Comparison of ENCODE assay signal across 8 mouse cellular contexts in genomic region chr12:71015363-71016210, GRCm38 (mm10). TPM values are rescaled to one million over a fixed set of nuclear protein-coding genes. Genes with fewer than 3 reads are reported as not detected.
DNase-seq lines count a peak whose midpoint lies in the region; ATAC-seq and TF ChIP-seq lines count a peak whose summit lies in the region.

TSS of gene Arid4a (plus strand) at chr12:71015990.

- no peaks in the 10 kb centered on the region for H3K9me3 ChIP-seq in embryonic facial prominence, embryonic 13.5 days
- H3K9me3 ChIP-seq in limb, embryonic 12.5 days = no peaks in the 10 kb centered on the region
- H3K9me3 ChIP-seq in midbrain, embryonic 15.5 days = no peaks in the 10 kb centered on the region

- peaks cover 27% of the 10 kb centered on the region for H3K36me3 ChIP-seq in embryonic facial prominence, embryonic 13.5 days
- H3K36me3 ChIP-seq in kidney, adult 2 months (ENCODE audit: control insufficient read depth, insufficient read depth, low read length) = peaks cover 3% of the 10 kb centered on the region; the same call in 1 of the 2 replicates
- peaks cover 28% of the 10 kb centered on the region for H3K36me3 ChIP-seq in limb, embryonic 12.5 days
- peaks cover 13% of the 10 kb centered on the region; the same call in 1 of the 2 replicates for H3K36me3 ChIP-seq in midbrain, embryonic 15.5 days (replicated peaks)
- peaks cover 12% of the 10 kb centered on the region for H3K36me3 ChIP-seq in spleen, adult 2 months (ENCODE audit: control insufficient read depth, insufficient read depth, low read length)

- H3K27me3 ChIP-seq in embryonic facial prominence, embryonic 13.5 days = no peaks in the 10 kb centered on the region
- no peaks in the 10 kb centered on the region for H3K27me3 ChIP-seq in kidney, adult 2 months (replicated peaks; ENCODE audit: control insufficient read depth, insufficient read depth, low read length)
- no peaks in the 10 kb centered on the region for H3K27me3 ChIP-seq in limb, embryonic 12.5 days
- H3K27me3 ChIP-seq in midbrain, embryonic 15.5 days (replicated peaks) = no peaks in the 10 kb centered on the region
- 0 out of 2 replicates have a peak, but pooled peaks cover 1% of the 10 kb centered on the region for H3K27me3 ChIP-seq in spleen, adult 2 months (ENCODE audit: control insufficient read depth, insufficient read depth, low read length)

- peak within 1 kb of the TSS; percentile 98 for H3K27ac ChIP-seq in embryonic facial prominence, embryonic 13.5 days
- H3K27ac ChIP-seq in kidney, adult 2 months (ENCODE audit: insufficient read depth, low read depth, low read length) = peak within 1 kb of the TSS; percentile 96
- H3K27ac ChIP-seq in limb, embryonic 12.5 days = peak within 1 kb of the TSS; percentile 98
- peak within 1 kb of the TSS; percentile 98 for H3K27ac ChIP-seq in midbrain, embryonic 15.5 days
- H3K27ac ChIP-seq in spleen, adult 2 months (ENCODE audit: insufficient read depth, low read length) = peak within 1 kb of the TSS; percentile 99

- TF ChIP-seq POLR2A in kidney, adult 2 months (IDR thresholded peaks at IDR 0.05; ENCODE audit: low read depth, low read length) = peak; percentile 90
- TF ChIP-seq POLR2A in spleen, adult 2 months (IDR thresholded peaks at IDR 0.05; ENCODE audit: low read depth, low read length) = peak; percentile 96

- H3K4me3 ChIP-seq in embryonic facial prominence, embryonic 13.5 days = peak within 1 kb of the TSS; percentile 98
- peak within 1 kb of the TSS; percentile 81 for H3K4me3 ChIP-seq in kidney, adult 2 months (ENCODE audit: insufficient read depth, low read depth, low read length)
- peak within 1 kb of the TSS; percentile 98 for H3K4me3 ChIP-seq in limb, embryonic 12.5 days (replicated peaks)
- peak within 1 kb of the TSS; percentile 62 for H3K4me3 ChIP-seq in midbrain, embryonic 15.5 days
- peak within 1 kb of the TSS; percentile 89 for H3K4me3 ChIP-seq in spleen, adult 2 months (ENCODE audit: extremely low read depth, insufficient read depth, insufficient read length)

- no peak for TF ChIP-seq CTCF in kidney, adult 2 months (conservative IDR thresholded peaks at IDR 0.05; ENCODE audit: insufficient read depth, insufficient read length, low read depth, low read length)
- no peak for TF ChIP-seq CTCF in spleen, adult 2 months (IDR thresholded peaks at IDR 0.05; ENCODE audit: extremely low read depth, insufficient read depth, insufficient read length, insufficient replicate concordance)

- peak within 1 kb of the TSS; percentile 71 for H3K4me2 ChIP-seq in embryonic facial prominence, embryonic 13.5 days
- peak within 1 kb of the TSS; percentile 74 for H3K4me2 ChIP-seq in limb, embryonic 12.5 days
- peak within 1 kb of the TSS; percentile 89 for H3K4me2 ChIP-seq in midbrain, embryonic 15.5 days

- peak within 1 kb of the TSS; percentile 93 for H3K9ac ChIP-seq in embryonic facial prominence, embryonic 13.5 days
- peak within 1 kb of the TSS; percentile 90 for H3K9ac ChIP-seq in limb, embryonic 12.5 days (replicated peaks)
- H3K9ac ChIP-seq in midbrain, embryonic 15.5 days = peak within 1 kb of the TSS; percentile 86

- H3K4me1 ChIP-seq in embryonic facial prominence, embryonic 13.5 days = peaks cover 26% of the 10 kb centered on the region
- peaks cover 6% of the 10 kb centered on the region; the same call in 1 of the 2 replicates for H3K4me1 ChIP-seq in kidney, adult 2 months (ENCODE audit: control insufficient read depth, insufficient read depth, low read length)
- H3K4me1 ChIP-seq in limb, embryonic 12.5 days (replicated peaks) = peaks cover 17% of the 10 kb centered on the region; the same call in 1 of the 2 replicates
- H3K4me1 ChIP-seq in midbrain, embryonic 15.5 days = peaks cover 31% of the 10 kb centered on the region
- peaks cover 8% of the 10 kb centered on the region for H3K4me1 ChIP-seq in spleen, adult 2 months (ENCODE audit: control insufficient read depth, insufficient read depth, insufficient read length)

- DNase-seq in 3134 (ENCODE audit: extremely low read depth, insufficient read length, low spot score) = peak; percentile 96
- peak; percentile 97 for DNase-seq in adrenal gland, postnatal 36 days
- DNase-seq in heart, adult 18-20 months = peak; percentile 98 to 100
- DNase-seq in kidney, adult 2 months = peak; percentile 100
- peak; percentile 95 to 100 for DNase-seq in spleen, adult 2 months (ENCODE audit: low read depth in 1 of 2, low spot score in 2 of 2)

- under 1% methylated on average over 61 of the region's 61 CpGs for WGBS in embryonic facial prominence, embryonic 13.5 days
- WGBS in kidney, adult 2 months = under 1% methylated on average over 61 of the region's 61 CpGs
- under 1% methylated on average over 61 of the region's 61 CpGs for whole genome bisulfite sequencing in limb, embryonic 12.5 days
- under 1% methylated on average over 61 of the region's 61 CpGs for WGBS in midbrain, embryonic 15.5 days
- WGBS in spleen, adult 2 months = under 1% methylated on average over 61 of the region's 61 CpGs

- ATAC-seq in embryonic facial prominence, embryonic 13.5 days (ENCODE audit: insufficient number of reproducible peaks, insufficient read depth, low FRiP score, low TSS enrichment, low read depth) = peak; percentile 99
- peak; percentile 100 for ATAC-seq in limb, embryonic 12.5 days (ENCODE audit: insufficient number of reproducible peaks, insufficient read depth, low FRiP score, low TSS enrichment, low read depth)
- ATAC-seq in midbrain, embryonic 15.5 days (replicated peaks) = peak; percentile 98

RNA-seq across cellular contexts. Expression of gene Arid4a, which starts in this region (rescaled TPM):
- total RNA-seq in adrenal gland, postnatal 36 days (2021) = 10 to 100 TPM; 21.2 to 22.3 TPM
- 41.8 and 44.3 TPM in 2 replicates for polyA plus RNA-seq in embryonic facial prominence, embryonic 13.5 days (2015; fragmentation: Nextera tagmentation; extraction: Ambion mirVana)
- total RNA-seq in heart, adult 18-20 months (2021) = 10 to 100 TPM; 11.1 to 12.2 TPM
- polyA plus RNA-seq in kidney, adult 2 months (2012; rRNA removed) = 3.0 and 3.6 TPM in 2 replicates
- 36.3 and 39.3 TPM in 2 replicates for polyA plus RNA-seq in limb, embryonic 12.5 days (2016; fragmentation: Nextera tagmentation; extraction: Ambion mirVana)
- 43.9 and 45.3 TPM in 2 replicates for polyA plus RNA-seq in midbrain, embryonic 15.5 days (2015; fragmentation: Nextera tagmentation; extraction: Ambion mirVana)
- 4.7 and 5.0 TPM in 2 replicates for polyA plus RNA-seq in spleen, adult 2 months (2012; rRNA removed)

Comparison
In these comparisons a context has a peak if more than half of its experiments do, and no peak if none do; other contexts are left out.
1. Peak in every context shown above with its lines: DNase-seq, ATAC-seq, H3K4me3 ChIP-seq and H3K27ac ChIP-seq.